Mouse (Mus musculus): Measurements from ENCODE around the gene Tbx10.
"Not testable (repeated sequence)": the region's sequence is repeated elsewhere in the genome, so short reads cannot be mapped to it uniquely, and the experiment has no call there.

Tbx10 gene

DNA sequence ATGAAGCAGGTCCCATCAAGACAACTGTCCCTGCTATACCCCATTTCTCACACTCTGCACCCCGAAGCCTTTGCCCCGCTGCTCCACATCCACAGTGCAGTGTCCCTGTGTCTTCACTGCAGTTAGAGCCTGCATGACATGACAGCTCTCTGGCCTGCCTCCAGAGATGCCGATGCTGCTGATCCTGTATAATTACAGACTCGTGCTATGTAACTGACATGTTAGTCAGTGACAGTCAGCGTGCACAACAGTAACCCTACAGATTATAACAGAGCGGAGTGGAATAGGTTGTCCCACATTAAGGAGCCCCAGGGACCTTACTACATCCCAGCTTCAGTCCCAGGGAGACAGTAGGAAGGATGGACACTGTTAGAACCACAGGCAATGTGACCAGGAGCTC, 17.9 kb upstream of the Tbx10 start:
- not testable (repeated sequence) for DNase-seq (ENCODE audit: low read depth in 1 of 2, low spot score in 2 of 2)

DNA sequence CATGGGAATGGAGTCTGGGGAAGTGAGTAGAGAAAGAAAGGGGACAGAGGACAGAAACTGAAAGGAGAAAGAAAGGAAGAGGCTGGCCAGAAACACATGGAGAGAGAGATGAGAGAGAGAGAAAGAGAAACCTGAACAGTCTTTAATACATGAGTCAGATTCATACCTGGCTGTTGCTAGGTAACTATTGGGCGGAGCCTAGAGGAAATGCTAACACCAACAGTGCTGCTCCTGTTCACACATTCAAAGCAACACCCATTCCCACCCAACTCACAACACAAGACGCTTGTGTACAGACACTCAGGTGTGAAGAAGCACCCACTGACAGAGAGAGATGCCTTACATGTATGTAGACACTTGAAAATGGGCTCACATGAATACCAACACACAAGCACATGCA, 16.7 kb upstream of the Tbx10 start:
- DNase-seq (ENCODE audit: low read depth in 1 of 2, low spot score in 2 of 2), result no peak

DNA sequence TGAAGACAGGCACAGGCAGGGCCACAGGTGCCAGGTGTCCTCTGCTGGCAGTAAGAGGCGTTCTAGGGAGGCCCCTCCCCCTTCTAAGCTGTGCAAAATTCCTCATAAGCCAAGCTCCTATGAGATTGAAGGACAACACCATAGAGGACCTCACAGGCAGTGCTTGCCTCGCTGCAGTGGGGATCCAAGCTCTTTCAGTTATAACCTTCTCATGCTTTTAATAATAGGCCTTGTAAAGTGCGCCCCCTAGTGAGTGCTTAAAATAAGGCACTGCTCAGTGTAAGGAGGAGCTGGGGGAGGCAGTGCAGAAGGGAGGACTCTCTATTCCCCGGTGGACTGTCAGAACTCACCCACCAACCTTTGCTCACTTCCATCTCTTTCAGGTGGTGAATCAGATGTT, 12.2 kb upstream of the Tbx10 start:
- DNase-seq (ENCODE audit: low read depth in 1 of 2, low spot score in 2 of 2), result peak; percentile 29 to 57

DNA sequence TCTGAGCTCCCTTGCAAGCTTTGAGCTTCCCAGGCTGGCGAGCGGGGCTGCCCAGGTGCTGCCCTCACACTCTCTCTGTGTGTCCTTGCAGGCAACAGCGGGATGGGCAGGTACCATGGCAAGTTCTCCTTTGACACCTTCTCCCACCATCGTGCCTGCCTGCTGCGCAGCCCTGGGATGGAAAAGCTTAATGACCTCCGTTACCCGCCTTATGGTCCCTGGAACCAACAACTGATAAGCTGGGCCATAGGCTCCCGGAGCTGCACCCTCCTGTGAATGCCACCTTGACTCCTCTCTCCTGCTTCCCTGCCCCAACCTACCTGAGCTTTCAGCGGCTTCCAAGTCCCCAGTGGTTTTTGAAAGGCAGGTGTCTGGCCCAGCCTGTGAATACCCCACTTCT, 11.6 kb upstream of the Tbx10 start:
- no peak for DNase-seq (ENCODE audit: low read depth in 1 of 2, low spot score in 2 of 2)

DNA sequence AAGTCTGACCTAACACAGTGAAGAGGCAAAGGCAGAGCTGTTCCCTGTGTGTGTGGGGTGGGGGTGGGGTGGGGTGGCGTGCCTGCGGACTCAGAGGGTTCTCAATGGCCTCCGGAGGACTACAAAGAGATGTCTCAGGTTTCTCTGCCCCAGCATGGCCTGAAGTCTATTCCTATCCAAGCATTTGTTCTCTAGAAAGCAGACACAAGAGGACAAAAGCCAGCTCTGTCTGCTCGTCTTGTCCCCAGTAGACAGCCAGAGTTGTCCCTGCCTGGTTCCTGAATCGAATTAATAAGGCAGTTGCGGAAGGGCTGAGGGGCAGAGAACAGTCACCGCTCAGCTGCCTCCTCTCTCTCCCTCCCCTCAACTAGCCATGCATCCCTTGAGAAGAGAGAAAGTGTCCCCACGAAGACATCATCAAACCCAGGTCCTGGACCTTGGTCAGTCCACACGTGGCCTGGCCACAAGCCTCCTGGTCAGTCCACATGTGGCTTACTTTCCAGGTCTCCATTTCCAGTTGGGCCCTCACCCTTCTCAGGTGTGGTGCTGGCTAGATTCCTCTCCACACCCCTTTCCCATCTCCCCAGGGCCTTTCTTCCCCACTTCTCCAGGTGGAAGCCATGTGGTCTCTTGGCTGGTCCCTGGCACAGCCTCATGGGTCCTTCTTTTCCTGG, 8.9 kb upstream of the Tbx10 start:
- no peak for DNase-seq (ENCODE audit: low read depth in 1 of 2, low spot score in 2 of 2)

DNA sequence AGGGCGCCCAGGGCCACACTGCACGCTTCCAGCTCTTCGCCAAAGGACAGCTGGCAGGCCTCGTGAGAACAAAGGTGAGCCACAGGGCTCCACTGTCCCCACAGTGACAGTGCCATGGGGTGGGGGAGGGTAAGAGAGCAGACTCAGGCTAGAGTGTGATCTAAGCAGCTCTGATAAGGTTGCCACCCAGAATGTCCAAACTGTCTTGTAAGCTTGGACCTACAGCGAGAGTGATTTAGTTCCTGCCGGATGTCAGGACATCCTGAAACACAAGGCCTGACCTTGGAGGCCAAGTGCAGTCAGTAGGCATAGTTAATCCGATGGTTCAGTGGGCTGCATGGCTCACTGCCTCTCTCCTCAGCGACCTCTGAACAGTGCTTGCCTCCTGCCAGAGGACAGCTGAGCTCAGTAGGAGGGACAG, 7.3 kb upstream of the Tbx10 start:
- DNase-seq (ENCODE audit: low read depth in 1 of 2, low spot score in 2 of 2), result no peak

DNA sequence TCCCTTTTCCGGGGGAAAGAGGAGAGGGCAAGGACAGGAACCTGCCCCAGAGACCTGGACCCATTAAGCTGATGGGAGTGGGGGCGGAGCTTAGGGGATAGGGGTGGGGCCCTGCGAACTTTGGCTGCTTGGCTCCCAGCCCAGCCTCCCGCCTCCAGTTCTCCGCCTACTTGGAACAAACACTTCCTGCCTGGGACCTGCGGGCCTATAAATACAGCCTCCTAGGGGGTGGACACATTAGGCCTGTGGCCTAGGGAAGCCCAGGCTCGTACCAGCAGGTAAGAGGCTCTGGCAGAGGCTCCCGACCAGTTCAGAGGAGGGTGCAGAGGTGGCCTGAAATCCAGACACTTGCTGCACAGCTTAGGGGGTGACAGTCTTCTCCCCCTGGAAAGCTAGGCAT, 6.2 kb upstream of the Tbx10 start, which contains the start of gene Acy3:
Gene Acy3 (plus strand): TSS at position 237 of the 400 bp plus-strand sequence.
- no peak for DNase-seq (ENCODE audit: low read depth in 1 of 2, low spot score in 2 of 2)

DNA sequence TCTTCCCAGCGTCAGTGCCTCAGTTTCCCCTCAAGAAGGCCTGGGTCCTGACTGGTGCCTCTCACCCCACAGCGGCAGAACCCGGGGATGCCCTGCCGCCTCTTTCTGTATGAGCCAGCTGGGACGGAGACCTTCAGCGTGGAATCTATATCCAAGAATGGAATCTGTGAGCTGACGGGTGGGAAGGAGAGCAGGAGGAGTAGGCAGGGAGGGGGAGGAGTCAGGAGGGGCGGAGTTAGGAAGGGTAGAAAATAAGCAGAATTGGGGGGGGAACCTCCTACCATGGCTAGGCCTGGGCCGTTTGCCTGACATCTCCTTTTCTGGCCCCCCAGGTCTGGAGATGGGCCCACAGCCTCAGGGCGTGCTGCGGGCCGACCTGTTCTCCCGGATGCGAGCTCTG, 4.5 kb upstream of the Tbx10 start:
- no peak for DNase-seq (ENCODE audit: low read depth in 1 of 2, low spot score in 2 of 2)

DNA sequence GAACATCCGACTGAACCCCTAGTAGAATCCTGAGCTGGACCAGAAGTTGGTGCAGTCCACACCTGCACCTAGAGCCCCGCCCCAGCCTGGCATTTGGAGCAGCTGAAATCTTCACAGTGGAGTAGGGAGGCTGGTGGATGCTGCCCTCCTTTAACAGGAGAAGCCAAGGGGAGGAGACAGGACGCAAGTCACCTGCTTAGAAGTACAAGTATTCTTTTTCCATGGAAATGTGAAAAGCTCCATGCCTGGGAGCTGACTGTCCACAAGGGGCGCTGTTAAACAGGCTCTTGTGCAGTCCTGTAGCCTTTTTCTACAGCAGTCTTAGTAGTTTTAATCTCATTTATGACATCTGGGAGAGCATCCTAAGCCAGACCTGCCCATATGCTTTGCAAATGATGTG, 3.8 kb upstream of the Tbx10 start:
- no peak for DNase-seq (ENCODE audit: low read depth in 1 of 2, low spot score in 2 of 2)

DNA sequence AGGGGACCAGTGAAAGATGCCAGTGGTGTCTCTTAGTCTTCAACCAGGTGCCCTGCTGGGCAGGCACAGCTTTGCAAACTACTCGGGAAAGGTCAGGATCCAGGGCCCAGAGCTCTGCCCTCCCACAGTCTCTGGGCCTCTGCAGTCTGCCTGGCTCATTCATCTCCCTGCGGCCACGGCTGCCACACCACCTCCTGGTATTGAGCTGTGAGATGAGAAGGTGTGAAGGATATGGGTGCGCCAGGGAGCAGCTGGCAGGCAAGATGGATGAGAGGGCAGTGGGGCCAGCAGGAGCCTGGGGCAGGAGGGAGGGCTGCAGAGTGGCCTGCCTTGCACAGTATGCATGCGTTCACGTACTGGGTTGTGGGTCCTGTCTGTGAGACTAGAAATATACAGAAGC, 1.7 kb upstream of the Tbx10 start:
- DNase-seq (ENCODE audit: low read depth in 1 of 2, low spot score in 2 of 2), result no peak

DNA sequence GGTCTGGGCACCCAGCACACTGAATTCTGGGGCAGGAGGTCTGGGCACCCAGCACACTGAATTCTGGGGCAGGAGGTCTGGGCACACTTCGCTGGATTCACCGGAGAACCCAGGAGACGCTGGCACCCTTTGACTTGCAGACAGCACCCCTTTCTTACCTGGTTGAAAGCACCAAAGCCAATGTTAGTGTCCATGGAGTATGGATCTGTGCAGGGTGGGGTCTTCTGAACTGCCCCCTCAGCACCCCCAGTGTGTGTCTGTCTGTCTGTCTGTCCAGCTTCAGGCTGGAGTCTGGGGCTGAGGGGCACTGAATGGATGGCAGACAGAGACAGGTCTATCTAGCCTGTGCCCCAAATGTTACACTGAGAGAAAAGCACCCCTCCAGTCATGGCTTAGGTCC, 990 bp upstream of the Tbx10 start:
- DNase-seq (ENCODE audit: low read depth in 1 of 2, low spot score in 2 of 2), result no peak

DNA sequence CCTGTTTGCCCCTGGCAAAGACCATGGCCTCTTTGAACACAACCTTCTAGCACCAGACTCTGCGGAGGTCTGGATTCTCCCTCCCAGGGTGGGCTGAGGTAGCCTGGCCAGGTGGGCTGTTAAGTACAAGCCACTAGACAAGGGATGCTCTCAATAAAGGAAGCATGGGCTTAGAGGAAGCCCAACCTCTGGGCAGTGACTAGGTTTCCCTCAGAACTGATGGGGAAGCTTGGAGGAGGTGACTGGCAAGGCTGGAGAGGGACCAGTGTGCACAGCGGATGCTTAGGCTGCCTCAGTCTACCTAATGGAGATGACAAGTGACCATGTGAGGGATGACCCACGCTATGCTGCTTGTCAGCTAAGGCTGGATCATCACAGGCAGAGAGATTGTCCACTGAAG, 586 bp upstream of the Tbx10 start:
- DNase-seq (ENCODE audit: low read depth in 1 of 2, low spot score in 2 of 2), result no peak

DNA sequence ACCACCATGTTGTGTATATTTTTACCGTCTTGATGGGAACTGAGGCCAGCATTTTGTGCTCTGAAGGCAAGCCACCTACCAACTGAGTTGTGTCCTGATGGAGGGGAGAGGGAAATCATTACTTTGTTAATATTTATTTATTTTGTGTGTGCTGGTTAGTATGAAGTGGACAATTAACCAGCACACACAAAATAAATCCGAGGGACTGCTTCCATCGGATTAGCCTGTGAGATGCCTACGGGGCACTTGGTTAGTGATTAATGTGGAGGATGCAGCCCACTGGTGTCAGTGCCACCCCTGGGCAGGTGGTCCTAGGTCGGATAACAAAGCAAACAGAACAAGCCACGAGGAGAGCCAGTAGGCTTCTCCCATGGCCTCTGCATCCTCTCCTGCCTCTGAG, 2.4 kb downstream of the Tbx10 start:
- DNase-seq (ENCODE audit: low read depth in 1 of 2, low spot score in 2 of 2), result no peak

DNA sequence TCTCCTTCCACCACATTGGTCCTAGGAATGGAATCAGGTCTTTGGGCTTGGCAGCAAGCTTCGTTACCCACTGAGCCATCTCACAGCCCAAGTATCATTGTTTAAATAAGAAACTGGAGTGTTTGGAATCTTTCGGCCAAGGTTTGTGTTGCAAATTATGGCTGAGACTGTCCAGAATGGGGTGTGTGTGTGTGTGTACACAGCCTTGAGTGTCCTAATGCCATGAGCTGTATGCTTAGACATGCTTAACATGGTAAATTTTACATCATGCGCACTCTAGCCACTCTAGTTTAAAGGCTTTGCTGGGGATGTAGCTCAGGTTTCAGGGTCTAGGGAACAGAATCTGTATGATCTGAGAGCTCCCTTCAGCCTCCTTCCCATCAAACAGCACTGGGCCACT, 3.0 kb downstream of the Tbx10 start:
- no peak for DNase-seq (ENCODE audit: low read depth in 1 of 2, low spot score in 2 of 2)

DNA sequence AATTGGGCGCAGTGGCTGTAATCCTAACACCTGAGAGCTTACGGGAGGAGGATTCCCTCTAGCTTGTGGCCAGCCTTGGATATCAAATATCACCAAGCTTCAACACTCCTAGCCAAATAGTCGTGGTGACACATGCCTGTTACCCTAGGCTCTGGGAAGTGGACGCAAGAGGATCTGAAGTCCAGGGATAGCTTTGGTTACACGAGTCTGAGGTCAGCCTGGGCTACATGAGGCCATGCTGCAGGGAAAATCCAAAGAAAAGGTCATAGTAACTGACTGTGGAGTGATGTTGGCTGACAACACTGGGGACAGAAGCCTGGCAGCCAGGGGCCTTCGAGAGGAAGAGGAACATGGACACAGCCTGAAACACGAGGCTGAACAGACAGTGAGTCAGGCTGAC, 3.6 kb downstream of the Tbx10 start:
- no peak for DNase-seq (ENCODE audit: low read depth in 1 of 2, low spot score in 2 of 2)

DNA sequence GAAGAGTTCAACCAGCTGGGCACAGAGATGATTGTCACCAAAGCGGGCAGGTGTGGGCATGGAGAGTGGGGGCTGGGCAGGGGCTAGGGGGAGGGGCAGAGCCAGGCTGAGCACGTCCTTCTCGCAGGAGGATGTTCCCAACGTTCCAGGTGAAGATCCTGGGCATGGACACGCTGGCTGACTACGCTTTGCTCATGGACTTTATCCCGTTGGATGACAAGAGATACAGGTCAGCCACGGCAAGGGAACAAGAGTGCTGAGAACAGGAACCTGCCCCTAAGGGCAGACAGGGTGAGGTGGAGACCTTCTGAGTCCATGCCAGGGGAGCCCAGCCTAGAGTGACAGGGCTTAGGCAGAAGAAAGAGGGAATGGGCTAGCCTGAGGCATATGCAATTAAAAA, 4.2 kb downstream of the Tbx10 start:
- DNase-seq (ENCODE audit: low read depth in 1 of 2, low spot score in 2 of 2), result no peak

DNA sequence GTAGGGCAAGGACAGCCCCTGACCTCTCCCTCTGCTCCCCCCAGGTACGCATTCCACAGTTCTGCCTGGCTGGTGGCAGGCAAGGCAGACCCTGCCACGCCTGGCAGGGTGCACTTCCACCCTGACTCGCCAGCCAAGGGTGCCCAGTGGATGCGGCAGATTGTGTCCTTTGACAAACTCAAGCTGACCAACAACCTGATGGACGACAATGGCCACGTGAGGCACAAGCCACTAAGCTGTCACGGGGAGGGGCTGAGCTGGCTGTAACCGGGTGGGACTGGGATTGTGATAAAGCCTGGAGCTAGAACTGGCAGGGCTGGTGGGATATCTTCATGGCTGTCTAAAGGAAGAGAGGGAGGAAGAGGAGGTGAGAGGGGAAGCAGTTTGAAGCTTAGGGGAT, 4.7 kb downstream of the Tbx10 start:
- no peak for DNase-seq (ENCODE audit: low read depth in 1 of 2, low spot score in 2 of 2)

DNA sequence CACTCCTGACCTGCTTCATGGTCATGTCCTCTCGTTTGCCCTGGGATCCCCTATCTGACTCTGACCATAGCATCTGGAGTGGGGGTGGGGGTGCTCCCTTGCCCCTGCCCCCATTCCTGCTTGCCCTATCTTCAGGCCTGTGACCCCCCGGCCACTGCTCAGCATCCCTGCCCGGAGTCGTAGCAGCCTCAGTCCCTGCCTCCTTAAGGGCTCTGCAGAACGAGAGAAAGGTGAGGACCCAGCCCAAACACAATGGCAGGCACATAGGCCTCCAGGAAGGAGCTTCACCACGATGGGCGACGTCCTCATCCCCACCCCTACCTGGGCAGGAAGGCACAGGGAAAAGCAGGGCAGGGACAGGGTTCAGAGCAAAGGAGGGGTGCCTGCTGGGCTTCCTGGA, 5.8 kb downstream of the Tbx10 start:
- no peak for DNase-seq (ENCODE audit: low read depth in 1 of 2, low spot score in 2 of 2)

DNA sequence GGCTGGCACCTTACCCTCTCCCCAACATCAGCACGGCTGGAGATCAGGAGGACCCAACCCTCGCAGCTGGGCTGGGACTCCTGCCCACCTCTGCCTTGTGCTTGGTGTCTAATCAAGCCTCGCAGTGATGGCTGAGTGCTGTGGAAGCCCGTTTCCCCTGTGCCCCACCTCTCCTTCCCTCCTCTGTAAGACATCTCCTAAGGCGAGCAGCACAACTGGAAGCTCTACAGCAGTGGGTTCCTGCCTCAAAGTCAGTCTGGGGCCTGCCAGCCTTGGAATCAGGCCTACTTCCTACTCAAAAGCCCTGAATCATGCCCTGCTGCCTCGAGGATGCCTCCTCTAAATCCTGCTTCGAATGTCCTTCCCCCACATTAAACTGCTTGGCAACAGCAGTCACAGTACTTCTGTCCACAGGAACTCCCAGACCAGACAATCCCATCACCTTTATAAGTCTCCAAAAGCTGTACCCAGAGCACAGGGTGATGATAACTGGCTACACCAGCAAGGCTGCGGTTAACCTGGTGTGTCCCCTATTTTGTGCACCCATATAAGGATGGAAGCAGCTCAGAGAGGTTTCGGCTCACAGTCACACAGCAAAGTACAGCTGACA, 6.7 kb downstream of the Tbx10 start:
- DNase-seq (ENCODE audit: low read depth in 1 of 2, low spot score in 2 of 2), result no peak

DNA sequence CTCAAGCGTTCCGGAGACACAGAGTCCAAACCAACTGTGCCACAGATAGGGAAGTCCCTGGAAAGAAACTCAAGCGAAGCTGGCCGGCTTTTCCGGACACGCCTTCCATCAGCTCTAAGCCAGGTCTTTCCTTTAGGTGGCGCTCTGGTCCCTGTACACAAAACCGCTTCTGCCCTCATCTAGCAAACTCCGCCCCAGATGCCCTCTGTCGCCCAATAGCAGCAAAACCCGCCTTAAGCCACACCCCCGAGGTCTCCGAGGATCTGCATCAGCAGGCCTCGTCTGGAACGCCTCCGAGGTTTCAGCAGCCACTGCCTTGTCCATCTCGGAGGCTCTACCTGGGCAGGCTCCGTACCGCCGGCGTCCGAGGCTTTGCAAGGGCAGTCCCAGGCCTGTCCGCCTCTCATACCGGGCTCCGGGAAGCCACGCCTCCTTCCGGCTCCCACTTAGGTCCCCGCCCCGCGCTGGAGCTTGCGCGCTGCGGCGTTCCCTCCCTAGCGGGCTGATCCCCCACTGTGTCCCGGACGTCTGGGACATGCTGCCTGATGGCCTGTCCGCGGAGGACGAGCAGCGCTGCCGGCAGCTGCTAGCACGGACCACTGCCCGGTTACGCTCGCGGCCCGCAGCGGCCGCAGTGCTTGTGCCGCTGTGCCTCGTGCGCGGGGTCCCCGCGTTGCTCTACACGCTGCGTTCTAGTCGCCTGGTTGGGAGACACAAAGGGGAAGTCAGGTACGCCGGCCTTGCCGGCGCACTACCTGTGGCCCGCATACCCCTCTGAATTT, 7.8 kb downstream of the Tbx10 start, which contains the start of the genes Nudt8 and Gm49405:
Gene Nudt8 (plus strand): TSS at position 462 of the 782 bp plus-strand sequence.
Gene Gm49405 (plus strand): TSS at position 508 of the 782 bp plus-strand sequence.
- DNase-seq (ENCODE audit: low read depth in 1 of 2, low spot score in 2 of 2), result peak; percentile 95 to 96

DNA sequence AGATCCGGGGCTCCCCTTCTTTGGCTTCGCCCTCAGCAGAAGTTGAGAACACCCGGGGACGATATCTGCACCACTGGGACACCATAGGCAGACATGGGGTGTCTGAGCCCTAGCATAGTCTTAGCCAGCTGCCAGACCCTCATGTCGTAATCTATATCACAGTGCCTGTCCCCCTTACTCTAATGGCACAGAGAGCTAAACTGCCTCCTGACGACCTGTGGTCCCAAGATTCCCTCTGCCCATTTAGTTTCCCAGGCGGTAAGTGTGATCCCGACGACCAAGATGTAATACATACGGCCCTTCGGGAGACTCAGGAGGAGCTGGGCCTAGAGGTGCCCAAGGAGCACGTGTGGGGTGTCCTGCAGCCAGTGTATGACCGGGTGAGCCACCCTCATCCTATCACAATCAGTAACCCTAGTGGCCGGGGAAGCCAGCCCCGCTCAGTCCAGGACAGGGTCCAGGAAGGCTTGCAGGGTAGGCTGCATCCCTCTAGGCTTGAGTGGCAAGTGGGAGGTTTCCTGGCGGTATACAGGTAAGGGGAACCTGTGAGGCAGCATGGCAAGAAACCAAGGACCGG, 8.5 kb downstream of the Tbx10 start:
- no peak for DNase-seq (ENCODE audit: low read depth in 1 of 2, low spot score in 2 of 2)

DNA sequence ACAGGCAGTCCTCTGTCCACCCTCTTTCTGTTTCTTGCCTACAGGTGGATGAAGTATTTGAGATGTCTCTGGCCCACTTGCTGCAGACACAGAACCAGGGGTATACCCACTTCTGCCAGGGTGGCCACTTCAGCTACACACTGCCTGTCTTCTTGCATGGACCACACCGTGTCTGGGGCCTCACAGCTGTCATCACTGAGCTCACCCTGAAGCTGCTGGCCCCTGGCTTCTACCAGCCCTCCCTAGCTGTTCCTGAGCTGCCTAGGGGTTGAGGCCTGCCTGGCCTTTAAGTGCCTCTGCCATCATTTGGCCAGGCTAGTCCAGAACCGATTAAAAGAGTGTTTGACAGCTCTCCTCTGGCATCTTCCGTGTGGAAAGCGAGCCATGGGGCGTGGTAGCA, 9.2 kb downstream of the Tbx10 start:
- no peak for DNase-seq (ENCODE audit: low read depth in 1 of 2, low spot score in 2 of 2)

Data from monocyte, adult 2 months (primary cell).